Mouse (Mus musculus) hindbrain, embryonic 12.5 days (tissue): Measurements from ENCODE around the gene Akap6. TPM values are rescaled to one million over a fixed set of nuclear protein-coding genes. Genes with fewer than 3 reads are reported as not detected.

Source experiments
- ATAC-seq: fragments of 200-750 bp; cut with Nextera tagmentation; 2 replicates; pipeline ENCODE4 v1.8.0; 2017; ENCODE audit warnings: moderate TSS enrichment; ENCODE audit not compliant: low FRiP score
- H3K27ac ChIP-seq: fragments of 300-500 bp; sonication (generic); 2 replicates; pipeline ENCODE4 v1.5.1; 2016; ENCODE audit warnings: mild to moderate bottlenecking
- H3K27me3 ChIP-seq: fragments of 300-500 bp; sonication (generic); 2 replicates; pipeline ENCODE4 v1.6.1; 2016; ENCODE audit warnings: mild to moderate bottlenecking
- H3K36me3 ChIP-seq: fragments of 300-500 bp; sonication (generic); 2 replicates; pipeline ENCODE4 v1.6.1; 2016; ENCODE audit warnings: mild to moderate bottlenecking
- H3K4me1 ChIP-seq: fragments of 300-500 bp; sonication (generic); 2 replicates; pipeline ENCODE4 v1.6.1; 2016
- H3K4me2 ChIP-seq: fragments of 300-500 bp; sonication (generic); replicated peaks from 2 replicates; pipeline ENCODE4 v1.6.1; 2016; ENCODE audit warnings: mild to moderate bottlenecking
- H3K4me3 ChIP-seq: fragments of 300-500 bp; sonication (generic); 2 replicates; pipeline ENCODE4 v1.5.1; 2016; ENCODE audit warnings: mild to moderate bottlenecking
- H3K9ac ChIP-seq: fragments of 300-500 bp; sonication (generic); 2 replicates; pipeline ENCODE4 v1.6.1; 2016; ENCODE audit warnings: mild to moderate bottlenecking, moderate library complexity
- H3K9me3 ChIP-seq: fragments of 300-500 bp; sonication (generic); replicated peaks from 2 replicates; pipeline ENCODE4 v1.6.1; 2016; ENCODE audit warnings: mild to moderate bottlenecking
- WGBS: fragments of 180-500 bp; shearing (Covaris S2); methylation state at CpG from one replicate; pipeline ENCODE4 v1.1.7; 2016; 5-methylcytosine and 5-hydroxymethylcytosine counted together
- polyA plus RNA-seq: library from polyadenylated mRNA; unstranded; fragments of >200 nt; fragmentation: Nextera tagmentation; extraction: Ambion mirVana; gene quantifications from 2 replicates; pipeline ENCODE4 v1.2.1, GENCODE M21; 2016

Akap6 gene
- polyA plus RNA-seq, 1 experiment from 2014 or later = 34.2 TPM

DNA sequence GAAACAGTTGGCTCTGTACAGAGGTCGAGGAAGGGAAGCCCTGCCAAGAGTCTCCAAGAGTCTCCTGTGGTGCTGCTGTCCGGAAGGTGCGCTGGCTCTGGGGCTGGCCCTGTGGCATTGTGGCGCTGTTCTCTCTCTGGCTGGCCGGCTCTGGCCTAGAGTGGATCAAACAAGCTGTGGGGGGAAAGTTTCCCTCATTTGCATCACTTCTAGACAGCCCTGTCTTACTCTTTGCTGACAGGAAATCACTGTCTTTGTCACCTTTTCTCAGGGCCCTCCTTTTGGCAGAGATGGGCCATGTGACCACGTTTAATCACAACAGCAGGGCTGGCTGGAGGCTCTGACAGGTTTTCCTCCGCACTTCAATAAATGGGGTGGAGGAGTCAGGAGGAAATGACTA is 333.6 kb downstream of the Akap6 start:
- 3% methylated on average over 7 of the region's 7 CpGs for WGBS
- ATAC-seq = peak; percentile 91
- H3K27me3 ChIP-seq = no peaks in the 10 kb centered on the region
- peaks cover 24% of the 10 kb centered on the region for H3K4me1 ChIP-seq
- peak overlapping the region; percentile 90 for H3K27ac ChIP-seq
- H3K9me3 ChIP-seq = no peaks in the 10 kb centered on the region
- H3K4me3 ChIP-seq = no peak overlapping the region
- peak overlapping the region; percentile 17; the same call in 1 of the 2 replicates for H3K4me2 ChIP-seq
- H3K36me3 ChIP-seq = no peaks in the 10 kb centered on the region
- no peak overlapping the region for H3K9ac ChIP-seq

DNA sequence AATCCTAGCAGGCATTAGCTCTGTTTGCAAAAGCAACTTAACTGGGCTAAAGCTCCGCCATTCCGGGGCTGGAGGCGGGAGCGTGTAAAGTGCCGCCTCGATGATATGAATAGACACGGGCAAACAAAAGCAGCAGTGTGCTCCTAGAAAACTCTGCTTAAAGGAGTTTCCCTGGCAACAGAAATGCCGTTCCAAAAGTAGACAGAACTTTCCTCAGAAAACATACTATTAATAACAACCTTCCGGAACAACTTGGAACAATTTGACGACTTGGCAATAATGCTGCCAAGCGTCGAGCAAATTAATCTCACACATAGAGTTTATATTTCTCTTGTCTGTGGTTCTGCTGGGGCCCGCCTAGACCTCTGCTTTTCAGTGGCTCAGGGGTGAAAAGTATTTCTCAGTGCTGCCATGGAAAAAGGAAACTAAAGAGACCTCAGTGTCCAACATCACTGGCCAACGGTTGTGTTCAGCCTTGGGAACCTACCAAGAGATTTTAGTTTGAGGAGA is 334.3 kb downstream of the Akap6 start:
- Histone ChIP-seq H3K9ac (no peak overlapping the region), H3K4me2 (peak overlapping the region; percentile 17), H3K27ac (peak overlapping the region; percentile 90), H3K9me3 (no peaks in the 10 kb centered on the region), H3K4me1 (peaks cover 24% of the 10 kb centered on the region), H3K27me3 (no peaks in the 10 kb centered on the region), H3K36me3 (no peaks in the 10 kb centered on the region), H3K4me3 (no peak overlapping the region)
- WGBS = 16% methylated on average over 14 of the region's 14 CpGs
- ATAC-seq = peak; percentile 85

GRCm38 (mm10) chr12:53040634-53041033 is 341.5 kb downstream of the Akap6 start:
- H3K9ac ChIP-seq = no peak overlapping the region
- H3K9me3 ChIP-seq = no peaks in the 10 kb centered on the region
- H3K4me1 ChIP-seq = no peaks in the 10 kb centered on the region
- 94% methylated on average over 5 of the region's 5 CpGs for WGBS
- no peak overlapping the region for H3K27ac ChIP-seq
- no peak overlapping the region for H3K4me3 ChIP-seq
- no peaks in the 10 kb centered on the region for H3K36me3 ChIP-seq
- H3K4me2 ChIP-seq = no peak overlapping the region
- no peak for ATAC-seq
- no peaks in the 10 kb centered on the region for H3K27me3 ChIP-seq

DNA sequence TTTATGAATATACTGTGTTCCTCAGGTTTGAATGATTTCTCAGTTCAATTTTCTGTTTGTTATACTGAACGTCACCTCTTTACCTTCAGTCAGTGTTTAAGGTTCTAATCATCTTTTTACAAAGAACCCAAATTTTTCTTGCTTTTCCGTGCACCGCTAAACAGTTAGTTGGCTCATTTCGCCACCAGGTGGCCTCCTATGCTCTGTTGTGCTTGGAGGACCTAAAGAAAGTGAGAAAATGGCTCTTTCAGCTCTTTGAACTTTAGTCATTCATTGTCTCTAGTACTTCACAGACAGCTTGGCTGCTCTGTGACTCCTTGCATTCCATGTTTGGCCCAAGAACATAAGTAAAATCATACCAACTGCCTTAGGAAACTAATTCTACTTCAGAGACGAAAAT is 343.6 kb downstream of the Akap6 start:
- Histone ChIP-seq H3K27ac (no peak overlapping the region), H3K36me3 (no peaks in the 10 kb centered on the region), H3K4me2 (no peak overlapping the region), H3K27me3 (no peaks in the 10 kb centered on the region), H3K9me3 (no peaks in the 10 kb centered on the region), H3K4me3 (no peak overlapping the region), H3K4me1 (no peaks in the 10 kb centered on the region), H3K9ac (no peak overlapping the region)
- 23% methylated on average over 5 of the region's 5 CpGs for WGBS
- ATAC-seq = no peak

- no peaks in the 10 kb centered on the region for H3K27me3 ChIP-seq
- no peaks in the 10 kb centered on the region for H3K36me3 ChIP-seq
- no peak overlapping the region for H3K27ac ChIP-seq
- no peak for ATAC-seq
- no peak overlapping the region for H3K4me3 ChIP-seq
- WGBS = 86% methylated on average over 7 of the region's 7 CpGs
- no peak overlapping the region for H3K9ac ChIP-seq
- peaks cover 28% of the 10 kb centered on the region for H3K4me1 ChIP-seq
- no peak overlapping the region for H3K4me2 ChIP-seq
- no peaks in the 10 kb centered on the region for H3K9me3 ChIP-seq
These were observed 358.4 kb downstream of the Akap6 start for GRCm38 (mm10) chr12:53057606-53058005.

- H3K4me3 ChIP-seq = no peak overlapping the region
- peak overlapping the region; percentile 70 for H3K27ac ChIP-seq
- H3K4me2 ChIP-seq = no peak overlapping the region
- no peaks in the 10 kb centered on the region for H3K36me3 ChIP-seq
- H3K9me3 ChIP-seq = no peaks in the 10 kb centered on the region
- H3K4me1 ChIP-seq = peaks cover 49% of the 10 kb centered on the region
- no peak for ATAC-seq
- no peak overlapping the region for H3K9ac ChIP-seq
- H3K27me3 ChIP-seq = no peaks in the 10 kb centered on the region
- 42% methylated on average over 6 of the region's 6 CpGs for whole genome bisulfite sequencing
These were observed 361.7 kb downstream of the Akap6 start for GRCm38 (mm10) chr12:53060903-53061302.

DNA sequence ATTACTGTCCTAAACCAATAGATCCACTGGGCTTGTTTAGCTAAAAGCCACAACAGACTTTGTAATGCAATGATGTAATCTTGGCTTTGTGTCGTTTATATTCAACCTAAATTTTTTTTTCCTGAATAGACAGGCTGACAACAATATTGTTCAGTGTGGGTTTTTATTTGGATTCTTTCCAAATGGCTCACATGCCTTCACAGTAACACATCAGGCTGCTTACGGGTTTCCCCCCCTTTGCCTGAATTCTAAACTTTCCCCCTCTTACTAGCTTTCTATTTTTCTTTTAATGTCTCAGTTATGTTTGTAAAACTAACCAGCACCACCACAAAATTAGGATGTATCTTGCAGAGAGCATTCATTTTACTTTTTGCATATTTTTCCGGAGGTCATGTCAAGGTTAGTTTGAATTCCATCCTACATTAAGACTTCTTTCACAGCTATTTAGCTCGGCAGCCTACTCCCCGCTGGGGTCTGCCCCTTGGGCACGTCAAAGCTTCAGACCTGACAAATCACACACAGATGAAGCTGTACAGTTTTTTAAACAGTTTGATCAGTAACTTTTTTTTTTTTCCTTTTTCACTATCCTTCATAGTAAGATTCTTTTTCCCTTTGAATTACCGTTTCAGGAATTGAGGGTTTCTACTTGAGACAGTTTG is 362.4 kb downstream of the Akap6 start:
- peak overlapping the region; percentile 70 for H3K27ac ChIP-seq
- ATAC-seq = no peak
- 3% methylated on average over 7 of the region's 7 CpGs for WGBS
- H3K4me1 ChIP-seq = peaks cover 54% of the 10 kb centered on the region
- no peak overlapping the region for H3K9ac ChIP-seq
- no peaks in the 10 kb centered on the region for H3K36me3 ChIP-seq
- no peak overlapping the region for H3K4me3 ChIP-seq
- no peaks in the 10 kb centered on the region for H3K9me3 ChIP-seq
- H3K4me2 ChIP-seq = 0 out of 2 replicates have a peak overlapping the region, but pooled peaks have one; percentile 21
- no peaks in the 10 kb centered on the region for H3K27me3 ChIP-seq

- H3K4me1 ChIP-seq = peaks cover 57% of the 10 kb centered on the region
- H3K4me2 ChIP-seq = peak overlapping the region; percentile 21; the same call in 1 of the 2 replicates
- peak overlapping the region; percentile 56 for H3K27ac ChIP-seq
These were observed 363.8 kb downstream of the Akap6 start for GRCm38 (mm10) chr12:53063003-53063402.

DNA sequence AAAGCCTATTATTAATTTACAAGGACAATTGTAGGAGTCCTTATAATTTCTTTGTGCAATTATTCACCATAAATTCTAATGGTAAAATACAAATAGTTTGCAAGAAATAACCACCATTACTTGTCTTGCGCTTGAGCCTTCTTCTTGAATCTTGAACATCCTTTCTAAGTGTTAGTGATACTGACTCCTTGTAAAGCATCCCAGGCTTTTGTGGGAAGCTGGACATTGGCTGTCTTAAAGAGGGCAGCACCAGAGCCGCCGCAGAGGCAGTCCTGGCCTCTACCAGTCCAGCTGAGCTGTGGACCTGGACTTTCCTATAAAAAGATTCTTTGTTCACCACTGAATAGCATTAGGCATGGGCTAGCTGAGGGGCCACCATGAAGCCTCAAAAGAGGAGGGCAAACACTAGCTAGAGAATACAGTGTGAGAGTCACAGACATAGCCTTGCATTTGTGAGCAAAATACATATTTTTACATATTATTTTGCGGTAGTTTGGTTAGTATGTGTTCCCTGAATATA is 365.1 kb downstream of the Akap6 start:
- peak; percentile 71 for ATAC-seq
- no peaks in the 10 kb centered on the region for H3K9me3 ChIP-seq
- no peak overlapping the region for H3K4me3 ChIP-seq
- H3K36me3 ChIP-seq = no peaks in the 10 kb centered on the region
- H3K4me1 ChIP-seq = peaks cover 54% of the 10 kb centered on the region
- no peaks in the 10 kb centered on the region for H3K27me3 ChIP-seq
- 27% methylated on average over 4 of the region's 4 CpGs for WGBS
- peak overlapping the region; percentile 74 for H3K27ac ChIP-seq
- no peak overlapping the region for H3K9ac ChIP-seq
- H3K4me2 ChIP-seq = peak overlapping the region; percentile 1; the same call in 1 of the 2 replicates

More at GRCm38 (mm10) chr12:53063003-53063402, 363.8 kb downstream of the Akap6 start:
- Histone ChIP-seq H3K27me3 (no peaks in the 10 kb centered on the region), H3K4me3 (no peak overlapping the region), H3K9ac (no peak overlapping the region), H3K36me3 (no peaks in the 10 kb centered on the region), H3K9me3 (no peaks in the 10 kb centered on the region)
- 19% methylated on average over 9 of the region's 9 CpGs for WGBS
- ATAC-seq = peak; percentile 46

DNA sequence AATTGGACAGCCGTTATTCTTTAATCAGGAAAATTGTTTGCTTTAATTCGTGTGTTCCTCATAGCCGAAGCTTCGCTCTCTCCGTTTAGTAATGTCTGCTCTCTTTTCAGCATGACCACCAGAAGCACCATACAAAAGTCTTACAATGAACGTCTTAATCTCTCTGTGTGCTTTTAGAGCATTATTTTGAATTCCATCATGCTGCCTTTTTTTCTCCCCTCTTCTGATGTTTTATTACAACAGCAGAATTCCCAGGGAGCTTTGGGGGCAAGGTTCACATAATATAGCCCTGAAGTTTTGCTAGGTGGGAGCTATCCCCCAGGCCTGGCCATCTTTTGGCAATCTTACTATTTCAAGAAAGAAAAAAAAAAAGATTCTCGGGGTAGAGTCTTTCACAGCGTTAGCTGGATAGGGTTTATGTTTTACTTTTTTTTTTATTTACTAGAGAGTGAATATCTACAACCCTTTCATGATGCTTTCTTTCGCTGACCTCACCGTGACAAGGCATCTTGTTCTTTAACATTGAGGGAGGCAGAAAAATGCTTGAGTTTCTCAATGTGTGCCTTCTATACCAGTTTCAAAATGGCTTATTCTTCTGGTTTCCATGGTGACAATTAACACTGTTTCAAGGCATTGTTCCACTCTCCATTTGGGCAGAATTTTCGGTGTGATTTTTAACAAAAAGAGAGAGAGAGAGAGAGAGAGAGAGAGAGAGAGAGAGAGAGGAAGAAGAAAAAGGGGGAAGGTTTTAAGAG is 366.0 kb downstream of the Akap6 start:
- Histone ChIP-seq H3K27me3 (no peaks in the 10 kb centered on the region), H3K9me3 (no peaks in the 10 kb centered on the region), H3K36me3 (no peaks in the 10 kb centered on the region), H3K9ac (no peak overlapping the region), H3K4me1 (peaks cover 57% of the 10 kb centered on the region), H3K4me3 (no peak overlapping the region), H3K4me2 (peak overlapping the region; percentile 1; the same call in 1 of the 2 replicates), H3K27ac (peak overlapping the region; percentile 74)
- no peak for ATAC-seq
- WGBS = 21% methylated on average over 11 of the region's 11 CpGs

- H3K36me3 ChIP-seq = no peaks in the 10 kb centered on the region
- no peak overlapping the region for H3K9ac ChIP-seq
- no peak for ATAC-seq
- no peaks in the 10 kb centered on the region for H3K27me3 ChIP-seq
- H3K4me3 ChIP-seq = no peak overlapping the region
- no peak overlapping the region for H3K27ac ChIP-seq
- peaks cover 47% of the 10 kb centered on the region for H3K4me1 ChIP-seq
- no peaks in the 10 kb centered on the region for H3K9me3 ChIP-seq
- 64% methylated on average over 9 of the region's 9 CpGs for WGBS
- H3K4me2 ChIP-seq = no peak overlapping the region
These were observed 367.1 kb downstream of the Akap6 start for GRCm38 (mm10) chr12:53066321-53066720.

DNA sequence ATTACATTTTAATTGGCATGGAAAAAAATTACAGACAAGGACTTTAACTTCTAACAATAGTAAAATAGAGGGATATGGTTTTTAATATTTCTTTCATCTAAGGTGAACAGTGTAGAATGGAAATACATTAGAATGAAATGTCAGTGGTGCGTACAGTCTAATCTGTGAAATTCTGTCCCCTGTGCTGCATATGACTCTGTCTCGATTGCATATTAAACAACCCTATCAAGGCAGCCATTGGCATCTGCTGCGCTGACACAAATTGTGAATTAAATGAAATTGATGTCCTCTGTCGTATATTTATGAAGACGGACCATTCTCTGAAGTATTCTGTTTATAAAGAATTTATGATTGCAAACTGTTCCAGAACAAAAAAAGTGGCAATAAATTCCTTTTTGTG is 371.7 kb downstream of the Akap6 start:
- no peak for ATAC-seq

More for the DNA sequence above, 371.7 kb downstream of the Akap6 start:
- H3K27ac ChIP-seq = no peak overlapping the region
- WGBS = 59% methylated on average over 5 of the region's 5 CpGs
- 0 out of 2 replicates have a peak, but pooled peaks cover 2% of the 10 kb centered on the region for H3K36me3 ChIP-seq
- H3K9ac ChIP-seq = no peak overlapping the region
- H3K4me3 ChIP-seq = no peak overlapping the region
- no peaks in the 10 kb centered on the region for H3K9me3 ChIP-seq
- no peak overlapping the region for H3K4me2 ChIP-seq
- no peaks in the 10 kb centered on the region for H3K27me3 ChIP-seq
- H3K4me1 ChIP-seq = peaks cover 17% of the 10 kb centered on the region
